Mouse (Mus musculus) retina, postnatal 7 days (tissue): Measurements from ENCODE around the gene Mypop.

Experiments
- DNase-seq: peaks from one replicate; pipeline ENCODE4 v3.0.0-alpha.2; 2012; ENCODE audit warnings: low read depth, low spot score

The Mypop gene

GRCm38 (mm10) chr7:18989995-18990394 is 1.1 kb upstream of the Mypop start:
- DNase-seq, result no peak

GRCm38 (mm10) chr7:18991660-18992293 is 732 bp downstream of the Mypop start:
- no peak for DNase-seq

GRCm38 (mm10) chr7:18992294-18992675 is 1.2 kb downstream of the Mypop start:
- no peak for DNase-seq

- no peak for DNase-seq
Observed at GRCm38 (mm10) chr7:18993036-18993435, 2.0 kb downstream of the Mypop start.

GRCm38 (mm10) chr7:18998835-18999234 is 7.8 kb downstream of the Mypop start:
- no peak for DNase-seq

- DNase-seq, result no peak
Observed at GRCm38 (mm10) chr7:19000421-19000820, 9.4 kb downstream of the Mypop start.

GRCm38 (mm10) chr7:19001066-19001806 is 10.2 kb downstream of the Mypop start:
- DNase-seq, result no peak

- DNase-seq, result no peak
Observed at GRCm38 (mm10) chr7:19001807-19002085, 10.7 kb downstream of the Mypop start.

GRCm38 (mm10) chr7:19002115-19002514 is 11.1 kb downstream of the Mypop start:
- DNase-seq, result no peak

- DNase-seq, result peak; percentile 80
Observed at GRCm38 (mm10) chr7:19002848-19003498, 11.9 kb downstream of the Mypop start.

GRCm38 (mm10) chr7:19003902-19004630 is 13.0 kb downstream of the Mypop start, which contains the start of gene Irf2bp1:
TSS of gene Irf2bp1 (plus strand) at chr7:19004044.
- DNase-seq, result peak; percentile 93

- no peak for DNase-seq
Observed at GRCm38 (mm10) chr7:19004631-19005079, 13.6 kb downstream of the Mypop start.

- no peak for DNase-seq
Observed at GRCm38 (mm10) chr7:19005417-19006121, 14.5 kb downstream of the Mypop start.

GRCm38 (mm10) chr7:19006476-19006875 is 15.4 kb downstream of the Mypop start:
- peak; percentile 77 for DNase-seq

GRCm38 (mm10) chr7:19007026-19007977 is 16.3 kb downstream of the Mypop start:
- no peak for DNase-seq

- no peak for DNase-seq
Observed at GRCm38 (mm10) chr7:19010581-19010980, 19.5 kb downstream of the Mypop start.

GRCm38 (mm10) chr7:19012025-19012621 is 21.1 kb downstream of the Mypop start:
- DNase-seq, result no peak

- no peak for DNase-seq
Observed at GRCm38 (mm10) chr7:19012882-19013281, 21.8 kb downstream of the Mypop start.

- DNase-seq, result no peak
Observed at GRCm38 (mm10) chr7:19014452-19014851, 23.4 kb downstream of the Mypop start.

GRCm38 (mm10) chr7:19016042-19016441 is 25.0 kb downstream of the Mypop start:
- DNase-seq, result no peak
